Mouse (Mus musculus): ENCODE measurements around the gene Pde4d.

Gene Pde4d

GRCm38 (mm10) chr13:109802201-109802600 is 1352.5 kb downstream of the Pde4d start:
- in situ Hi-C loops (cut with MseI, MboI), result no loop called here

DNA sequence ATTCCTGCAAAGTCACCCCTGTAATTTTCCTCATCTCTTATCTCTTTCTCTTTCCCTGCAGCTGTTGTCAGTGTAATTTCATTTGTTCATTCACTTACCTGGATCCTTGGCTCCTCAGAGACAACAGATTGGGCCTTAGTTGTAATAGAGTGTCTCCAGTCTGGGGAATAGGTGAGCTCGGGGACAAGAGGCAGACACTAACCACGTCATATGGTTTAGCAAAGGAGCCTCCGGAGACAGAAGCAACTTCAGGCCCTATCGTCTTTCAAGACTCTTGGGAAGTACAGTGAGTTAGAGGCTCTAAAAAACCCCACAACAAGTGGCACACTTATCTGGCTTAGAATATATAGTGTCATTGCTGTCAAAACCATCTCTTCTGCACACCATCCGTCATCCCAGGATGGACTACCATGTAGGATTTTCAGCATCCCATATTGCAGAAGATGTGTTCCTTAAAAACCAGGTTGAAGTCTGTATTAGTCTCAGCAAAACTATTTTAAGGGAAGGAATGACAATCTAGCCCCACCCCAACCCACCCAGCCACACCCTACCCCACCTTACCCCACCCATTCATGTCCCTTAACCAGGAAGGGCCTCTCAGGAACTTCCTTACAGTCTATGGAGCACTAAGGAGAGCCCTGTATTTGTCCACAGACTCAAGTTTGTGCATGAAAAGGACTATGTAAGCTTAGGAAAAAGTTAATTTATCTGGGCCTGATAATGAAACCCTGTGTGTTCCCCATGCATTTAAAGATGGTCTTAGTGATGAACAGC is 1356.6 kb downstream of the Pde4d start:
- in situ Hi-C loops (cut with MseI, MboI), result no loop called here

- in situ Hi-C loops (cut with MseI, MboI), result no loop called here
Measured at GRCm38 (mm10) chr13:109807036-109807435, 1357.3 kb downstream of the Pde4d start.

- in situ Hi-C loops (cut with MseI, MboI), result no loop called here
Measured at GRCm38 (mm10) chr13:109807446-109807845, 1357.7 kb downstream of the Pde4d start.

DNA sequence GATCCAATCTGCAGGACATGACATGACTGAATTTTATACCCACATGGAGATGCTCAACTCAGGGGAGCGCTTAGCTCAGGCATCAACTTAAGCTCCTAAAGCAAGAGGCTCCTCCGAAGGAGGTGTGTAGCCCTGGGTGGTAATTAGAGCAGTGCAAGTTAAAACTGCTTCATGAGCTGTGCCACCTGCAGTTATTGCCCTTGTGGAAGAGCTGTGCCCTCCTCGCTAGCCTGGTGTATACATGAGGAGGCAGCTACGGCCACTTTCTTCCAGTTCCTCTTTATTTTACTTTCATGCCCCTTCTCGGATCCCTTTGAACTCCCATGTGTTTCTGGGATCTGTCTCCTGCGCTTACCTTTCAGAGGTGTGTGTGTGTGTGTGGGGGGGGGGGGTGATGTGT is 1358.3 kb downstream of the Pde4d start:
- in situ Hi-C loops (cut with MseI, MboI), result no loop called here

- in situ Hi-C loops (cut with MseI, MboI), result no loop called here
Measured at GRCm38 (mm10) chr13:109808946-109809345, 1359.2 kb downstream of the Pde4d start.

DNA sequence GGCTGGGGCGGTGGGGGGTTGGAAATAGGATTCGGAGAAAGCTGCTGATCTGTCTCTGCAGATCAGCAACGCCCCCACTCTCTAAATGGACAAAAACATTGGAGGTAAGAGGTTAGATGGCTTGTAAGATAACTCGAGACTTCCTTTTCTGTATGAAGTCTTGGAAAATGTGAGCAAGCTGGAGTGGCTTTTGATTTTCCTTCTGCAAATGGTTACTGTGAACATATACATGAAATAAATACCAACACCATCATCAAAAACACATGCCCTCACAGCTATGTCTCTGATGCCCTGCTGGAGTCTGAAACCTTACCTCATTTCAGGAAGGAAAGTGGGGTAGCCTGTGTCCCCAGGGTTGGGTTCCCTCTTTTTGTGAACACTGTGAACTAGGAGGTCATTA is 1359.9 kb downstream of the Pde4d start:
- in situ Hi-C loops (cut with MseI, MboI), result no loop called here

DNA sequence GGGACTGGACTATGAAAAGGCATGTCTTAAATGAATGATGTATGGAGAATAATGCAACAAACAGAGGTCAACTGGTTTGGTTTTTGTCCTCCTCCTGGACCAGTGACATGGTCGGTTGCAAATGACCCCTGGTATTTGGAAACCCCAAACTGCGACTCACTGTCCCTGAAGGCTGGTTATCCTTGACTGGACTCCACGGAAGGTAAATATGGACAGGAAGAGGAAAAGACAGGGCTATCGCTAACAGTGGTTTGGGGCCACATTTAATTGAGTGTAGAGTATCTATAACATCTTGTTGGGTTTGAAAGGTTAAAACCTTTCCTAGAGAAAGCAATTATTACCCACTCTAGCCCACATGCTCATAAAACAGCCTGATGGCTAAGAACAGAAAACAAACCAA is 1364.2 kb downstream of the Pde4d start:
- in situ Hi-C loops (cut with MseI, MboI), result no loop called here

GRCm38 (mm10) chr13:109819071-109819470 is 1369.3 kb downstream of the Pde4d start:
- in situ Hi-C loops (cut with MseI, MboI), result no loop called here

GRCm38 (mm10) chr13:109820141-109820540 is 1370.4 kb downstream of the Pde4d start:
- in situ Hi-C loops (cut with MseI, MboI), result no loop called here

DNA sequence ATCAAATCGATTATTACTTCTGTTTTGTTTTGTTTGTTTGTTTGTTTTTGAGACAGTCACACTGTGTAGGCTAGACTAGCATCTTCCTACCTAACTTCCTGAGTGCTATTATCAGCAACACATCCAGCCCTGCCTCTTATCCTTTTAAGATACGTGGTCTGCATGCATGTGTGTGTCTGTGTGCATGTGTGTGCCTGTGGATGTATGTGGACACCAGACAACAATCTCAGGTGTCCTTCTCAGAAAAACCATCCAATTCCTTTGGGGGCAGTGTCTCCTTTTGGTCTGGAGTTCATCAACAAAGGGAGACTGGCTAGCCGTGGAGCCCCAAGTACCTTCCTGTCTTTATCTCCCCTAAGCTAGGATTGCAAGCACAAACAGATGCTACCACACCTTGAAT is 1371.1 kb downstream of the Pde4d start:
- in situ Hi-C loops (cut with MseI, MboI), result no loop called here

DNA sequence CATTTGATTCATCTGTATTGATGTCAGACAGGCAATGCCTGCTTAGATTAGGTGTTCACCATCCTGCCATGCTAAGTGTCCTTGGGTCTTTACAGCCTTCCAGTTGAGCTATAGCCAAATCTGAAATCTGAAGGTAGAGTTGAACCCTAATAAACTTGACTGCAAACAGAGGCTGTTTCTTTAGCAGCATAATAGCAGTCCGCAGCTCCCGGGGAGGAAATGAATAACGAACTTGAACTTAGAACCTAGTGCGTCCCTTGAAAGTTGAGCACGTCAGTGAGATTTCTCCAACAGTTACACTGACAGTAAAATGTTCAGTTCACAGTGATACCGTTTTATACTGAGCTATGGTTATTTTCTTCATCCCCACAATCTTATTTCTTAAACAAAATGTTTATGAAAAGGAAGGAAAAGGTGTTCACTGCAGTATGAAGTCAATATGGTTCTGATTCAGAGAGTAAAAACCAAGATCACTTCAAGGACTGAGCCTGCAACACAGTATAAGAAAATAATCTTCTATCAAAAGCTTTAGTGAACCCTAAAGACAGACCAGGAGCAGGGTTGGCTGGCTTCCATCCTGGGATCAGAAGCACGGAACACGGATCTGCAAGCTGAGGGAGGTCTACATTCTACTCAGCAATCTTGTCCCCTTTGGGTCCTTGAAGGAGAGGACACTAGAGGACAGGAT is 1372.1 kb downstream of the Pde4d start:
- in situ Hi-C loops (cut with MseI, MboI), result no loop called here

- in situ Hi-C loops (cut with MseI, MboI), result no loop called here
Measured at GRCm38 (mm10) chr13:109822413-109823298, 1372.9 kb downstream of the Pde4d start.

DNA sequence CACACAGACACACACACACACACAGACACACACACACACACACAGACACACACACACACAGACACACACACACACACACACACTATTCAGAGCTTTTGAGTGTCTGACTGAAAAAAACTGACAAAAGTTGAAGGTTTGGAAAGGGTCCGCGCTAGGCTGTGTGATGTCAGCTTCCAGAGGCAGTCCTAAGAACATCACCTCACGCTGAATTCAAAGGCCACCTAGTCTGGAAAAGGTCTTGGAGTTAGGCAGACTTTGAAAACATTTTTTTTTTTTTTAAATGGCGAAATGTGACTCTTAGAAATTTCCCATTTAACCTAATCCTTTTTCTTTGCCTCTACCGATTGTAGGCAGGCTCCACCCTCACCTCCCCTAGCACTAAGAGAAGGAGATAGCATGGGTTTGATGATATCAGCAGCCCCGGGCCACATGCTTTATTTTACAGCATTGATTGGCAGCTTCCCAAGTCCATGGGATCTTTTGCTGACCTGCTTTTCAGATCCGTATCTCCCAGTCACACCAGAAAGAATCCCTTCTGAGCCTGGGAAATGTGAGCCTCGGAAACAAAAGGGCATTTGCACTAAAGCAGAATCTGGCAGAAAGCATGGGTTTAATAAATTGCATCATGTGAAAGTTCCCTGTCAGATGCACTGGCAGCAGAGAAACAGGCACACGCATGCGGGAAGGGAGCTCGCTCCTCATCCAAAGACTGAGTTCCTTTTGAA is 1373.7 kb downstream of the Pde4d start:
- in situ Hi-C loops (cut with MseI, MboI), result no loop called here

- in situ Hi-C loops (cut with MseI, MboI), result no loop called here
Measured at GRCm38 (mm10) chr13:109825891-109826290, 1376.1 kb downstream of the Pde4d start.

DNA sequence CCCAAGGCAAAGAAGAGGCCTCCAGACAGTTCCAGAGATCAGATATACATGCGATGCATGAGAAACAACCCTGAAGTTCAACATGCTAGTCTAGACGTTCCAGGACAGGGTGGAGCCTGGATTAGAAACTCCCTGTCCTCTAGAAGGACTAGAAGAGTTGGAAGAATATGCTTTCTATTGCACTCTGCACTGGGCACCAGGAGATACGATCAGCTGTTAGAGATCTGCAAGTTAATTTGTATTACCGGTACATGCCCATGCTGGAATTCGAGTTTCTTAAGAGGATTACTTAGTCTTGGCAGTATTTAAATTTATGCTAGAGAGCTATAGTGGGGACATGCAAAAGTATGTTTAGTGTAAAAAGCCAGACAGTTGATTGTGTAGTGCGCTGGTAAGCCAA is 1377.6 kb downstream of the Pde4d start:
- in situ Hi-C loops (cut with MseI, MboI), result no loop called here

- in situ Hi-C loops (cut with MseI, MboI), result no loop called here
Measured at GRCm38 (mm10) chr13:109827909-109828308, 1378.2 kb downstream of the Pde4d start.

DNA sequence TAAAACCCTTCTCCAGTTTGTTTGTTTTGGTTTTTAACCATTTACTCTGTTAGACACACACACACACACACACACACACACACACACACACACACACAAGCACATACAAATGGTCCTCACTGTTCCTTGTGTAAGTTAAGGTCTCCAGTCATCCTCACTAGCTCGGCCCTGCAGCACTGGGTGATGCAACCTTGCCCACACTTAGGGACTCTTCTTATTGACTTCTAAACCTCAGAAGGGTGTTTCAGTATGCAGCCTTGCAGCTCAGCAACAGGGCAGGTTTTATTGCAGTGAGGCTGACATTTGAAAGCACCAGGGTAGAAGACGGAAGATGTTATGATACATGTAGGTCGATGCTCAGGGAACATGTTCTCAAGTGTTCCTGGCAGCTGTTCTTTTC is 1379.7 kb downstream of the Pde4d start:
- in situ Hi-C loops (cut with MseI, MboI), result no loop called here

- in situ Hi-C loops (cut with MseI, MboI), result no loop called here
Measured at GRCm38 (mm10) chr13:109834935-109835334, 1385.2 kb downstream of the Pde4d start.

- in situ Hi-C loops (cut with MseI, MboI), result no loop called here
Measured at GRCm38 (mm10) chr13:109837453-109837852, 1387.7 kb downstream of the Pde4d start.

- in situ Hi-C loops (cut with MseI, MboI), result no loop called here
Measured at GRCm38 (mm10) chr13:109837921-109838320, 1388.2 kb downstream of the Pde4d start.

DNA sequence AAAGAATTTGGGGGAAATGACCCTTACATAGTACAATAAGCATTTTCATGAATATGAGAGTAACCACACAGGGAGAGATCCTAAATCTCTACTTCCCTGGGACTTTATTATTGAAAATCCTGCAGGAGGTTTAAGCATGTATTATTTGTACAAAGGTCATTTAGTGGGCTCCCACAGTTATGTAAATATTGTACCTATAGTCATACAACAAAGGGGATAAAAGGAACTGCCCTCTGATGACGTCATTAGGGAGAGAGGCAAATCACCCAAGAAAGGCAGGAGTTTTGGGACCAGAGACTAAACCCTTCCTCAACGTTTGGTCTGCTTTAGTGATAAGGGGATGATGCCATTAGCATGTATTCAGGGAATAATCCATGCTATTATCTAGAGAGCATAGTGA is 1390.5 kb downstream of the Pde4d start:
- in situ Hi-C loops (cut with MseI, MboI), result no loop called here

All from mouse trophoblast stem cell (cell line).